Mouse (Mus musculus): ENCODE measurements around the gene Hoxc5. TPM values are rescaled to one million over a fixed set of nuclear protein-coding genes. Genes with fewer than 3 reads are reported as not detected.

Hoxc5 gene
- total RNA-seq, 2 experiments from 2014 or later = 0.12 to 0.15 TPM

DNA sequence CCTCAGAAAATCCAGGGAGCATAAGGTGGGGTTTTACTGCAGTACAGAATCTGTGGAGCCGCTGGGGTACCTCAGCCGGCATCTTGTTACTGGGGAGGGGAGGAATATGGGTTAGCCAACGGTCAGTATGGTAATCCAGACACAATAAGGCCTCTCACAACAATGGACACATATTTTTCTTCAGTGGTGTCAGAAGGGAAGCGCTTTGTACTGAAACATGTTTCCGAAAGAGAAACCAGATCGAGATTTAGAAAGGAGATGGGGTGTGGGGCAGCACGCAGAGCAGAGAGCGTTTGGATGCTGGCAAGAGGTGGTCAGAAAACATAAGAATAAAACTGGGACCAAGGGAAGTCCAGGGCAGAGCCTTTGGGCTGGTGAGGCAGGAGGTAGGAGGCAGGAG lies 62.9 kb downstream of the Hoxc5 start:
- DNase-seq = no peak
- intact Hi-C loops (cut with DNase I) = no loop called here

DNA sequence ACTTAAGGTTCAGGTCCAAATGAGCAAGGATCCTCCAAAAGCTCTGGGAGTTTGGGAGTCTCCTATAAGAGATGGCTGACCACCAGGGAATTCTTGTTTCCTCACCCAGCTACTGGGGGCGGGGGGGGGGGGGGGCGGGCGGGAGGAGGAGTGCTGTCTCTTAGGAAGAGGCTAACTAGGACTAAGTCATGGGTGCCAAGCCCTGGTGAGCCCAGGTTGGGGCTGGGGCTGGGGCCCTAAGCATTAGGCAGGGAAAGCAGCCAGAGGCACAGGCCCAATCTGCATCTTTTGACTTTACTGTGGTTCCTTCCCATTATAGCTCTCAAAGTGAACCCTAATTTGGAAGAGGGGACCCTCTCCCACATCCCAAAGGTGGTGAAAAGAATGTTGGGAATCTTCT lies 64.9 kb downstream of the Hoxc5 start:
- intact Hi-C loops (cut with DNase I) = no loop called here
- DNase-seq = no peak

DNA sequence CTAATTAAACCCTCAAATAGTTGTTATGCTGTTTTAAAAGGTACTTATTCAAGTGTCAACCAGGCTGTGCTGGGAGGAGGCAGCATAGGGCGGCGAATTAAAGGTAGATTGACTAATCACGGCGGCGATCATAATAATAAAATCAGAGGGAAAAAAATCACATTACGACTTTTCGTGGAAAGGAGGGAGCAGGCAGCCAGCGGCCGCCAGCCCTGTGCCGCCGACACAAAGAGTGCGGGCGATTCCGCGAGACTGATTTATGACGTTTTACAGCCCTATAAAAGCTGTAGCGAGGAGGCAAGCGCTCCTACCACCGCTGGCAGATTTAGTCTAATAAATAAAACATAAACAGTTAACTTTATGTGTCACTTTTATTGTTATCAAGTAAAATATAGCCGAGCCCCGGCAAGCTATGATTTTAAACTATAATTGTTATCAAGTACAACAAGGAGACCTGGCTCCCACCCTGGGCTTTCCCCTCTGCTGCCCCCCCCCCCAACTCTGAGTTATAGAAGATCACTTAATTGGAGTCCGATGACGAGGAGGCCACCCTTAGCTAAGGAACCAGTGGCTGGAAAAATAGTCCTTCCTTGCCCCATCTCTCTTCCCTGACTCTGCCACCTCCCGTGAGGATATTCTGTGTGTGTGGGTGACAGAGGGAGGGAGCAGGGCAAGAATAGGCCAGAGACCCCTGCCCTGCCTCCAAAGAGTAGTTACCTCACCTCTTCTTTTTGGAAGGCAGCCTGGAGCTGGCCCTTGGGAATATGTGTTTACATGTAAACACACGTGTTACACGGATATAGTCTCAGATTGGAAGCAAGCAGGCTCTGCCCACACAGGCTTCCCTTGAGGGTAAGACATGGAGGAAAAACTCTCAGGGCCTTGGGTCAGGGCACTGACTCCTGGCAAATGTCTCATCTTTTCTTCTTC lies 65.7 kb downstream of the Hoxc5 start:
- DNase-seq = no peak
- intact Hi-C loops (cut with DNase I) = no loop called here

DNA sequence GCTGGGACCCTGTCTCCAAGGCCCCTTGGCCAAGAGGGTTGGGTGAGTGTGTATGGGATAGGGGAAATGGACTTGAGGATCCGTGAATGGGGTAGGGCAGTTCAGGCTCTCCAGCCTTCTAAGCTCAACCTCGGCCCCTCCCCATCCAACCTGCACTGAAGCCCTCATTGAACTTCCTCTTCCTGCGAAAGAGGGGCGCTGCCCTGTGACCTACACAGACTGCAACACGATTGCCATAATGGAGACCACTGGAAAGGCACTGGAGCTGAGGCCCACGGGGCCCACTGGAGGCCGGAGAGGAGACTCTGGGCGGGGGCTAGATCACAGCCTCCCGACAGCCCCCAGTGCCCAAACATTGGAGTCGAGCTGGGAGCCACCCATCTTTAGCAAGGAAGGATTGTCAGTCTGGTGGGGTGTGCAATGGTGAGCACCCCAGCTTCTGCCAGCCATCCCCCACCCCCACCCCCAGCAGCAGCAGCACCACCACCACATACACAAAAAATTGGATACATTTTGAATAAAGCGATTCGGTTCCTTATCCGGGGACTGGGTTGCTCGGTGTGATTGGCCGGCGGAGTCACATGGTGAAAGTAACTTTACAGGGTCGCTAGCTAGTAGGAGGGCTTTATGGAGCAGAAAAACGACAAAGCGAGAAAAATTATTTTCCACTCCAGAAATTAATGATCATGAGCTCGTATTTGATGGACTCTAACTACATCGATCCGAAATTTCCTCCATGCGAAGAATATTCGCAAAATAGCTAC lies 67.0 kb downstream of the Hoxc5 start:
- intact Hi-C loops (cut with DNase I) = no loop called here
- no peak for DNase-seq

DNA sequence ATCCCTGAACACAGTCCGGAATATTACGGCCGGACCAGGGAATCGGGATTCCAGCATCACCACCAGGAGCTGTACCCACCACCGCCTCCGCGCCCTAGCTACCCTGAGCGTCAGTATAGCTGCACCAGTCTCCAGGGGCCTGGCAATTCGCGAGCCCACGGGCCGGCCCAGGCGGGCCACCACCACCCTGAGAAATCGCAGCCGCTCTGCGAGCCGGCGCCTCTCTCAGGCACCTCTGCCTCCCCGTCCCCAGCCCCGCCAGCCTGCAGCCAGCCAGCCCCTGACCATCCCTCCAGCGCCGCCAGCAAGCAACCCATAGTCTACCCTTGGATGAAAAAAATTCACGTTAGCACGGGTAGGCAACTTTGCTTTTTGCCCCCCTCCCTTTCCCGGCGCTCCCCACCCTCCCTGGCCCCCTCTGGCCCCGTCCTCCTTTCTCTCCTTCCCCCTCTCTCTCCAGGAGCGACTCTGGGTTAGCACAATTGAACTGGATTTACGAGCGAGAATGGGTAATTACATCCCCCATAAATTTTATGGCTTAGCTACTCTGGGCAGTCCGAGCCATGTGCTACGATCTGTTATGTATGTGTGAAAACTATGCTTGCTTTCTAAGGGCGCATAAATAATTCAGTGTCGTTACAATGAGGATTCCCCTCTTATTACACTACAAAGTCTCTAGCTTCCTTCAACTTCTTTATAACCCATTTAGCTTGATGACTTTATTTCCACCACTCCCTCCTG lies 67.7 kb downstream of the Hoxc5 start:
- intact Hi-C loops (cut with DNase I) = no loop called here
- no peak for DNase-seq

DNA sequence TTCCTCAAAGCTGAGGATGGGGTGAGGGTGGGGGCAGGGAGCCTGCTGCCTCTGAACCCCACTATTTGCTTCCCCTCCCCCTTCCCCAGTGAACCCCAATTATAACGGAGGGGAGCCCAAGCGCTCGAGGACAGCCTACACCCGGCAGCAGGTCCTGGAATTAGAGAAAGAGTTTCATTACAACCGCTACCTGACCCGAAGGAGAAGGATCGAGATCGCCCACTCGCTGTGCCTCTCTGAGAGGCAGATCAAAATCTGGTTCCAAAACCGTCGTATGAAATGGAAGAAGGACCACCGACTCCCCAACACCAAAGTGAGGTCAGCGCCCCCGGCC lies 68.3 kb downstream of the Hoxc5 start:
- intact Hi-C loops (cut with DNase I) = no loop called here

DNA sequence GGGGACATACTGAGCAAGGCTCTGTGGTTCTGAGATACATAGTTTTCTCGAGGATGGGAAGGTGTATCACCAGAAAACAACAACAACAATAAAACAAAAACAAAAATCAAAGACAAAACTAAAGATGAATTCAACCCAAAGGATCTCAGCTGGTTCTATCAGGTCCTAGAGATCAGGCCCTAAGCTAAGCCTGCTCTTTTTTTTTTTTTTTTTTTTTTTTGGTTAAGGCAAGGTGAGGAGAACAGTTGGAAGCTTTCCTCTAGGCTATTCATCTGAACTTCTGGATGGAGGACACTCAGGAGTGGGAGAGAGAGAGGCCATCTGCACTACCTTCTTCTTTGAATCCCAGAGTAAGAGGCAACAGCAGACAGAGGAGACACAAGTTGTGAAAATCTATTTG lies 70.3 kb downstream of the Hoxc5 start:
- intact Hi-C loops (cut with DNase I) = no loop called here
- no peak for DNase-seq

More for the DNA sequence above, 68.3 kb downstream of the Hoxc5 start:
- no peak for DNase-seq

DNA sequence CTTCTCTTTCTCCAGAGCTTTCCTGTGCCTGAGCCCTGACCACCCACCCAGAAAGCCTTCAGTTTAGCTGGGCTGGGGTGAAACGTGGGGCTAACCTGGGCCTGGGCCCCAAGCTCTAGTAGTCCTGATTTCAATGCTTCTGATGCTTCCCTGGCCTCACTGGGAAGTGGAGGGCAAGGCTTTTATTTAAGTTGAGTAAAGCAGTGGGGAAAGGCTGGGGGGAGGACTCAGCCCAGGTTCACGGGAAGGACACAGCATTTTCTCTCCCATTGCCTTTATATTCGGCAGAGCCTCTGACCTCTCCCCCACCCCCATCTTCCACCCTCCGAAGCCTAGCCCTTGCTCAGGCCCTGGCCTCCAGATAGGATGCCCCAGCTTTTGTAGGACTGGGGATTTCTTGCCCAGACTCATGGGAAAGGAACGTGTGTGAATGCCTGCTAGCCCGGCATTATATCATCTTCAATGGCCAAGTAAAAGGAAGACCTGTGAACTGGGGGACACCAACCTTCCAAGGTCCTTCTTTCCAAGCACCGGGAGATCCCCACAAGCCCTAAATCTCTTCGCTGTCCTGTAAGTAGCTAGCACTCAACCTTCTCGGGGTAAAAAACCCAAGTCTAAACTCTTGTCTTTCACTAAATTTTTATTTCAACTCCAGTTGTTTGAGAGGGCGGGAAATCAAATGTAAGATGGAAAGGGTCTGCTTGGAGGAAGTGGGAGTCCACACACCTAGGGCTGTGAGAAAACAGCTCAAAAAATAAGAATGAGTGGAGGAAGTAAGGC lies 71.6 kb downstream of the Hoxc5 start:
- intact Hi-C loops (cut with DNase I) = no loop called here
- no peak for DNase-seq

DNA sequence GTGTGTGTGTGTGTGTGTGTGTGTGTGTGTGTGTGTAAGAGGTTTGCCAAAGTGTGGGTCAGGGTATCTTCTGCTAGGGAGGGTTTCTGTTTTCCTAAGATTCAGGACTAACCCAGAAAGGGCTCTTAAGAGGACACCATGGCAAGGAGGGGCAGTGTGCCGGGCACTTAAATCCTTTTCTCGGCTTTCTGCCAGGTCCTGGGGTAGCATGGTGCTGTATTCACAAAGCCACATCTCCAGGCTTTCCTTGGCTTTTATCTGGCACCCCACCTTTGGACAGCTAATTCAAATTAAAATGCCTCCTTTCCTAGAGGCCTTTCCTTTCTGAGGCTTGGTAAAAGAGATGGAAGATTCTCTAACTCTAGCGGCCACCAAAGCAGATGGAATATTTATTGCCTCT lies 72.4 kb downstream of the Hoxc5 start:
- intact Hi-C loops (cut with DNase I) = no loop called here

DNA sequence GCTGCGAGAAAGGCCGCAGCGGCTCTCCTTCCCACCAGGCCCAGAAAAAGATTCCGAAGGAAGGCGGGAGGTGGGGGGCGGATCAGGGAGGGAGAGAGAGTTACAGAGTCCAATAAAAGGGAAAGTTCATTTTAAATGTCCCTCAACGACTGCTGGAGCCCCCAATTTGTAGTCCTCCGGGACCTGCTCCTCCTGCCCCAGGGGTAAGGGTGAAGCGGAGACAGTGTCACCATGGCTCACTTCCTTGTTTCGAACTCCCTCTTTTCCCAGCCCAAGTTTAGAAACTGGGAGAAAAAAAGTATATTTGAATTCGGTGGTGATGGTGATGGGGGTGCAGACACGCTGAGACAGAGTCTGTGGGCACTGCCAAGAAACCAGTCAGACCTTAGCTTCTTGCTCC lies 73.4 kb downstream of the Hoxc5 start:
- intact Hi-C loops (cut with DNase I) = no loop called here
- no peak for DNase-seq

More for the DNA sequence above, 72.4 kb downstream of the Hoxc5 start:
- no peak for DNase-seq

DNA sequence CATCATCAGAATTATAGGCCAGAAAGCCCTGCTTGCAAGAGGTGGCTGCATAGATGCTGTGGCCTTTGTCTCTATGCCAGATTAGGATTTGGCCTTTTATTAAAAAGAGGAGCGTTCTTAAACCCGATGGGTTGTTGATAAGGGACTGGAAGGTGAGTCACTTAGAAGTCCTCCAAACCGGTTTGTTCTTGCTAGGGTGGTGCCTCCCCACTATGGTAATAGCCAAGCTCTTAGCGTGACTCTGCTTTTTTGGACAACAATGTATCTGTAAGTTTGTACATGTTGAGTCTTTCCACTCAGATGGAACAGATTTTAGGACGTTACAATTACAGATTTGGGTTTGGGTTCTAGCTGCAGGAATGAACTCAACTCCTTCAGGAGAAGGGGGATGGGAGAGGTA lies 74.4 kb downstream of the Hoxc5 start:
- DNase-seq = no peak
- intact Hi-C loops (cut with DNase I) = no loop called here

DNA sequence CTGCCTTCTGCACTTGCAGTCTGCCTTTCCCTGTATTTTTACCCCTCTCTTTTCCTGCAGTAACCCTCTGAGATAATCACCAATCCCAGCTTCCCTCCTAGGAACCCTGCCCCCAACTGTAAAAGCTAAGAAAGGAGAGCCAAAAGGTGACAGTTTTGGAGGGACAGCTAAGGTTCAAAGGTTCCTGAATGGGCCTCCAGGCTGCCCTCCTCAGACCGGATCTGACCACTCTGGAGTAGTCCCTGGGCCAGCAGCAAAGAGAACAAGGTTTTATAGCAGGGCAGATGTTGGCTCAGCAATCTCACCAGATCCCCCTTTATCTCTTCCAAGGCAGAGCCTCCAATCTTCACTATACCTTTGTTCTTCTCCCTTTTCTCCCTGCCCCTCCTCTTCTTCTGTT lies 75.0 kb downstream of the Hoxc5 start:
- DNase-seq = no peak
- intact Hi-C loops (cut with DNase I) = no loop called here

DNA sequence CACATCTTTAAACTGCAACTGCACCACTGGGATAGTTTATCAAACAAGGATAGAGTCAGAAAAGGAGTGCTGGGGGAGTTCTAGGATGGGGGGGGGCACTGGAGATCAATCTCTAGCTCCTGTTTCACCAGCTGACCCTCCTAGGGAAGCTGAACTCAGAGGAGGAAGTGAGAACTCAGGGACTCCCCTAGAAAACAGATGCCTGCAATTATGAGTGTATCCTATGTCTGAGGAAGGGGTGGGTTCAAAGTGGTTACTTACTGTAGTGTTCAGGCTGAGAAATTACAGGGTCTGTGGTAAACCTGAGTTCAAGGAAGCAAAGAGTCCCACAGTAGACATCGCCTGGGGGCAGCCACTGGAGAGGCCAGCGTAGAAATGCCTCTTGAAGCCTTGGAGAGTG lies 84.4 kb downstream of the Hoxc5 start:
- no peak for DNase-seq
- intact Hi-C loops (cut with DNase I) = no loop called here

DNA sequence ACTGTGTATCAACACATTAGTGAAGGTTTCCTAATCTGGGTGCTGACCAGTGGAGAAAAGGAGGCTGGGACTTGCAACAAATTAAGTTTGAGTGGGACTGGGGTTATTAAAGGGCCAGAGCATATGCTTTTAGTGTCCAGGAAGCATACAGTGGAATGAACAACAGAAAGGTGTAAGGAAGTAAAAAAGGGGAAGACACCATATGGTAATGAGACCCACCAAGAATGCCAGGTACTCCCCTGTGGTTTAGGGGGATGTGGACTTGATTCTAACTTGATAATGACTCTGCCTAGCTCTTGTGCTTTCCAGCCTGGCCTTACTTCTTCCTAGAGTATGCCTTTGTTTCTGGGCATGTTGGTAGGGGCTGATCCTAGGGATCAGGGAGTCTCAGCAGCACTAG lies 86.0 kb downstream of the Hoxc5 start:
- intact Hi-C loops (cut with DNase I) = no loop called here
- DNase-seq = no peak

DNA sequence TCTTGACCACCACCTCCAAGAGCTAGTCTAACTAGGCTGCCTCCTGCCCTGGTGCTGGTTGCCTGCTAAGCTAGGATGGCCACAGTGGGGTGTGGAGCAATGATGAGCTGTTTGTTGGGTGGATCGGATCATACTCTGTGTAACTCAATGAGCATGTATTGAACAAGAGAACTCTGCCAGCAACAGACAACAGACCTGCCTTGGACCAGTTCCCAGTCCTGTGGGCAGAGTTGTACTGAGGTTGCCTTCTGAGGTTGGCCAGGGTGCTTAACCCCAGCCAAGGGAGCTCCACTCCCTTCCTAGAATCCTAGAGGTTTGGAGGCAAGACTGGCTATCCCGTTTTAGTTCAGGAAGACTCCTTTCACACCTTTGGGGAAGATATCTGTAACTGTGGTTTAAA lies 89.2 kb downstream of the Hoxc5 start:
- intact Hi-C loops (cut with DNase I) = no loop called here
- DNase-seq = no peak

DNA sequence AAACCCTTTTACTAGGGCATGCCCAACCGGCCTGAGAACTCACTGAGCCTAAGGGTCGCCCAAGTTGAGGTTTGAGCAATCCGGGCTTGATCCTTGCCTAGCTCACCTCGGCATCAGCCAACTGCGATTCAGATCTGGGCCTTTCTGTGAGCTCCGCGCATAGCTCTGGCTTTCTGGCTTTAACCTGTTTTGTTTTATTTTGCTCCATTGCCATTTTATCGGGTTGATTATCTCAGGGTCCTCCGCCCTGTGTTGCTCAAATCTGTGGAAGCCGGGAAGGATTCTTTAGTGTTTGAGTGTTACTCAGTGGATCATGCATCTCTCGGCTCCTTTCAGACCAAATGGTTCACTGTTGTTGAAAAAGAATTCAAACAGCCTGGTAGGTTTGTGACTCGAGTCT lies 91.5 kb downstream of the Hoxc5 start:
- DNase-seq = no peak
- intact Hi-C loops (cut with DNase I) = no loop called here

DNA sequence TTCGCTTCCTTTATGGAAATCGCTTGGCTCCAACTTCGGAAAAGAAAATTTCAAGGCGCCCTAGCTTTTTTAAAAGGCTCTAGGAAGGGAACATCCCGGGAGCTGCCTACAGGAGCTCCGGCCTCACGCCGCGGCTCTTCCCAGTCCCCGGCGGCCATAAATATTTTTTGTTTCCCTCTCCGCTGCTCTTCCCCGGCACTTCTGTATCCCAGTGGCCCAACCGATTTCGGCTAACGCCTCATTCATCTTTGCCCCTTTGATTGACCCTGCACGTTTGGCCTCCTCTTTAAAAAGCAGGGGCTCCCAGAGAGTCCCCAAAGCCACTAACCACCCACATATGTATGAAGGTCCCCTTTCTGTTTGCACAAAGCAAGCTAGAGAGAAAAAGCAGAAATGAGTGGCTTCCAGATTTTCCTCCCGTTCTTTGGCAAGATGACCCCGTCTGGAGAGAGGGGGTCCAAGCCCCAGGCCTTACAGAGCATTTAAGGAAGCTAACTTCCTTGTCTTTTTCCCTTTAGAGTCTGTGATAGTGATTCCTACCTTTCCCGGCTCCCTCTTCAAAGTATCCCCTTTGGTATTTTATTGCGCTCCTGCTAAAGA lies 92.2 kb downstream of the Hoxc5 start:
- peak; percentile 10 to 15 for DNase-seq
- intact Hi-C loops (cut with DNase I) = no loop called here

DNA sequence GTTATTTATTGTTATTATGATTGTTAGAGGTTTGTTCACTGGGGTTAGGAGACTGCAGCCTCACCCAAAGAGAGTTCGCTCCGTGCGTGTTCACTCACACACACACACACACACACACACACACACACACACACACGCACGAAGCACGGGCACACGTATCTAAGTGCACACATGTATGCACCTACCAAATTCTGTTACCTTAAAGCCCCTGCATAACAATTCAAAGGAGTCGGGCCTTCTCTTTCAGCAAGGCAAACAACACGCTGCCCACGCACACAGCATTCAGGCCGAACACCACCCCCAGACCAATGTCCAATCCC lies 92.7 kb downstream of the Hoxc5 start:
- DNase-seq = no peak
- intact Hi-C loops (cut with DNase I) = no loop called here

DNA sequence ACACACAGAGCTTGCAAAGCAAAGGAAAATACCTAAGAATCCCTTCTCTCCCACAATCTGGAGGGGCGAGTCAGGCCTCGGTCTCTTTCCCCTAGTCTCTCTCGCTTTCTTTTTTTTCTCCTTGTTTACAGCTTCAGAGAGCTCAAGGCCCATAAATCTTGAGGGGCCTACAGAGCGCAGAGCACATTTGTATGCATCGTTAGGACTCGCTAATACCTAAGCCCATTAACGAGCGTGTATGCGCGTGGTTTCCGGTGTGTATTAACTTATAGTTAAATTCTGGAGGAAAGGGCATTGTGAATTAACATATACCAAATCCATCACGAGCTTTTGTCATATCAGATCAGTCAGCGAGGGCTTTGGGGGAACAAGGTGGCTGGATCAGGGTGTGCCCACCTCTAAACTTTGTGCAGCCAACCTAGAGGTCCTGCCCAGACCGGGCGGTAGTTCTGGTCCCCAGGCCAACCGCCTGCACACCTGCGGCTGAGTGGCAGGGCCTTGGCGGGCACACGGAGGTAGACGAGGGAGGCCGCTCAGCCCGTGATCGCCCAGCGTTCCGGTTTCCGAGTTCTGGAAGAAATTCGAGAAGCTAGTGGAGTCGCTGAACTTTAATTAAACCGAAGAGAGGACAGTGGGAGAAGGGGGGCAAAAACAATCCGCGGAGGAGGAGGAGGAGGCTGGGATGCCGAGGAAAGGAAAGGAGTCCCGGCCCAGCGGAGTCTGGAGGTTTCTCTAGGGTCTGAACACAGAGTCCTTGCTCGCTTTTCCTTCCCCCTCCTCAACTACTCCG lies 93.3 kb downstream of the Hoxc5 start:
- intact Hi-C loops (cut with DNase I) = no loop called here
- DNase-seq = peak in 1 of 2 experiments; percentile 7

Measured in heart, postnatal 10 days (tissue).